Mouse (Mus musculus) forebrain, embryonic 16.5 days (tissue): Measurements from ENCODE around the gene Casp8. TPM values are rescaled to one million over a fixed set of nuclear protein-coding genes. Genes with fewer than 3 reads are reported as not detected.

Experiments
- ATAC-seq: fragments of 200-750 bp; cut with Nextera tagmentation; 2 replicates; pipeline ENCODE4 v1.8.0; 2017; ENCODE audit warnings: mild to moderate bottlenecking, moderate library complexity
- H3K27ac ChIP-seq: fragments of 300-500 bp; sonication (generic); 2 replicates; pipeline ENCODE4 v1.5.1; 2014; ENCODE audit warnings: low read length, control low read depth
- H3K27me3 ChIP-seq: fragments of 300-500 bp; sonication (generic); replicated peaks from 2 replicates; pipeline ENCODE4 v1.6.1; 2014; ENCODE audit warnings: low read length; ENCODE audit not compliant: control insufficient read depth, insufficient read depth
- H3K36me3 ChIP-seq: fragments of 300-500 bp; sonication (generic); 2 replicates; pipeline ENCODE4 v1.6.1; 2014; ENCODE audit not compliant: control insufficient read depth, insufficient read depth
- H3K4me1 ChIP-seq: fragments of 300-500 bp; sonication (generic); replicated peaks from 2 replicates; pipeline ENCODE4 v1.6.1; 2014; ENCODE audit warnings: low read length; ENCODE audit not compliant: control insufficient read depth, insufficient read depth
- H3K4me2 ChIP-seq: fragments of 300-500 bp; sonication (generic); 2 replicates; pipeline ENCODE4 v1.6.1; 2014; ENCODE audit warnings: mild to moderate bottlenecking, low read length, control low read depth
- H3K4me3 ChIP-seq: fragments of 300-500 bp; sonication (generic); replicated peaks from 2 replicates; pipeline ENCODE4 v1.5.1; 2014; ENCODE audit warnings: mild to moderate bottlenecking, low read length, control low read depth
- H3K9ac ChIP-seq: fragments of 300-500 bp; sonication (generic); replicated peaks from 2 replicates; pipeline ENCODE4 v1.6.1; 2014; ENCODE audit warnings: low read depth, low read length, control low read depth
- H3K9me3 ChIP-seq: fragments of 300-500 bp; sonication (generic); 2 replicates; pipeline ENCODE4 v1.6.1; 2016; ENCODE audit warnings: low read length; ENCODE audit not compliant: control insufficient read depth
- WGBS: fragments of 180-500 bp; shearing (Covaris S2); extraction: QIAGEN DNeasy Blood & Tissue Kit; methylation state at CpG from one replicate; pipeline ENCODE4 v1.1.7; 2014; 5-methylcytosine and 5-hydroxymethylcytosine counted together
- polyA plus RNA-seq: library from polyadenylated mRNA; unstranded; fragments of >200 nt; fragmentation: Nextera tagmentation; extraction: Ambion mirVana; gene quantifications from 2 replicates; pipeline ENCODE4 v1.2.1, GENCODE M21; 2015

The Casp8 gene
- polyA plus RNA-seq, 1 experiment from 2014 or later, result 6.2 TPM

- WGBS, result 28% methylated on average over 7 of the region's 7 CpGs
- Histone ChIP-seq H3K36me3 (no peaks in the 10 kb centered on the region), H3K27ac (no peak overlapping the region), H3K4me2 (no peak overlapping the region), H3K4me3 (no peak overlapping the region), H3K27me3 (no peaks in the 10 kb centered on the region), H3K9me3 (no peaks in the 10 kb centered on the region), H3K9ac (no peak overlapping the region), H3K4me1 (no peaks in the 10 kb centered on the region)
- peak; percentile 26 for ATAC-seq
Observed at GRCm38 (mm10) chr1:58770111-58770720, 25.0 kb upstream of the Casp8 start.

GRCm38 (mm10) chr1:58772084-58772483 is 23.1 kb upstream of the Casp8 start:
- no peaks in the 10 kb centered on the region for H3K9me3 ChIP-seq
- H3K4me1 ChIP-seq, result no peaks in the 10 kb centered on the region
- H3K27ac ChIP-seq, result no peak overlapping the region
- no peaks in the 10 kb centered on the region for H3K36me3 ChIP-seq
- no peak overlapping the region for H3K9ac ChIP-seq
- no peak overlapping the region for H3K4me3 ChIP-seq
- WGBS, result 75% methylated on average over 3 of the region's 3 CpGs
- no peaks in the 10 kb centered on the region for H3K27me3 ChIP-seq
- no peak for ATAC-seq
- no peak overlapping the region for H3K4me2 ChIP-seq

- ATAC-seq, result no peak
- Histone ChIP-seq H3K36me3 (no peaks in the 10 kb centered on the region), H3K4me1 (no peaks in the 10 kb centered on the region), H3K9me3 (no peaks in the 10 kb centered on the region), H3K4me2 (no peak overlapping the region), H3K9ac (no peak overlapping the region), H3K4me3 (no peak overlapping the region), H3K27ac (no peak overlapping the region), H3K27me3 (no peaks in the 10 kb centered on the region)
Observed at GRCm38 (mm10) chr1:58773280-58773679, 21.9 kb upstream of the Casp8 start.

GRCm38 (mm10) chr1:58773905-58774304 is 21.3 kb upstream of the Casp8 start:
- no peak overlapping the region for H3K4me3 ChIP-seq
- no peak overlapping the region for H3K4me2 ChIP-seq
- H3K4me1 ChIP-seq, result no peaks in the 10 kb centered on the region
- H3K27me3 ChIP-seq, result no peaks in the 10 kb centered on the region
- no peak overlapping the region for H3K9ac ChIP-seq
- H3K27ac ChIP-seq, result no peak overlapping the region
- H3K9me3 ChIP-seq, result no peaks in the 10 kb centered on the region
- no peak for ATAC-seq
- 66% methylated on average over 2 of the region's 2 CpGs for WGBS
- no peaks in the 10 kb centered on the region for H3K36me3 ChIP-seq

- Histone ChIP-seq H3K27ac (no peak overlapping the region), H3K4me3 (no peak overlapping the region), H3K4me1 (no peaks in the 10 kb centered on the region), H3K36me3 (no peaks in the 10 kb centered on the region), H3K27me3 (no peaks in the 10 kb centered on the region), H3K9ac (no peak overlapping the region), H3K4me2 (no peak overlapping the region), H3K9me3 (no peaks in the 10 kb centered on the region)
- 93% methylated on average over 5 of the region's 5 CpGs for WGBS
- ATAC-seq, result no peak
Observed at GRCm38 (mm10) chr1:58775361-58775760, 19.8 kb upstream of the Casp8 start.

- H3K9ac ChIP-seq, result no peak overlapping the region
- ATAC-seq, result no peak
- H3K4me2 ChIP-seq, result no peak overlapping the region
- 100% methylated on average over 1 of the region's 1 CpGs for WGBS
- no peaks in the 10 kb centered on the region for H3K36me3 ChIP-seq
- H3K27me3 ChIP-seq, result no peaks in the 10 kb centered on the region
- H3K27ac ChIP-seq, result no peak overlapping the region
- H3K4me3 ChIP-seq, result no peak overlapping the region
- no peaks in the 10 kb centered on the region for H3K4me1 ChIP-seq
- H3K9me3 ChIP-seq, result no peaks in the 10 kb centered on the region
Observed at GRCm38 (mm10) chr1:58777583-58777982, 17.6 kb upstream of the Casp8 start.

- ATAC-seq, result no peak
- H3K9me3 ChIP-seq, result no peaks in the 10 kb centered on the region
- H3K9ac ChIP-seq, result no peak overlapping the region
- no peak overlapping the region for H3K4me3 ChIP-seq
- H3K36me3 ChIP-seq, result no peaks in the 10 kb centered on the region
- no peaks in the 10 kb centered on the region for H3K4me1 ChIP-seq
- no peak overlapping the region for H3K4me2 ChIP-seq
- H3K27me3 ChIP-seq, result no peaks in the 10 kb centered on the region
- no peak overlapping the region for H3K27ac ChIP-seq
- 19% methylated on average over 1 of the region's 1 CpGs for WGBS
Observed at GRCm38 (mm10) chr1:58778226-58778625, 16.9 kb upstream of the Casp8 start.

- no peak for ATAC-seq
- Histone ChIP-seq H3K27me3 (no peaks in the 10 kb centered on the region), H3K4me2 (no peak overlapping the region), H3K9ac (no peak overlapping the region), H3K36me3 (no peaks in the 10 kb centered on the region), H3K4me1 (no peaks in the 10 kb centered on the region), H3K27ac (no peak overlapping the region), H3K9me3 (no peaks in the 10 kb centered on the region), H3K4me3 (no peak overlapping the region)
- WGBS, result 88% methylated on average over 2 of the region's 2 CpGs
Observed at GRCm38 (mm10) chr1:58786276-58786675, 8.9 kb upstream of the Casp8 start.

GRCm38 (mm10) chr1:58788410-58788809 is 6.8 kb upstream of the Casp8 start:
- no peak for ATAC-seq
- 92% methylated on average over 4 of the region's 4 CpGs for WGBS
- H3K9me3 ChIP-seq, result no peaks in the 10 kb centered on the region

GRCm38 (mm10) chr1:58794705-58795104 is 469 bp upstream of the Casp8 start:
- H3K9ac ChIP-seq, result no peak overlapping the region
- H3K27ac ChIP-seq, result no peak overlapping the region
- H3K4me2 ChIP-seq, result no peak overlapping the region
- no peaks in the 10 kb centered on the region for H3K27me3 ChIP-seq
- no peaks in the 10 kb centered on the region for H3K36me3 ChIP-seq
- 51% methylated on average over 2 of the region's 2 CpGs for WGBS
- peaks cover 10% of the 10 kb centered on the region for H3K4me1 ChIP-seq
- no peak for ATAC-seq
- no peak overlapping the region for H3K4me3 ChIP-seq
- H3K9me3 ChIP-seq, result no peaks in the 10 kb centered on the region

More at GRCm38 (mm10) chr1:58788410-58788809, 6.8 kb upstream of the Casp8 start:
- Histone ChIP-seq H3K9ac (no peak overlapping the region), H3K27ac (no peak overlapping the region), H3K4me2 (no peak overlapping the region), H3K36me3 (no peaks in the 10 kb centered on the region), H3K4me3 (no peak overlapping the region), H3K4me1 (no peaks in the 10 kb centered on the region), H3K27me3 (no peaks in the 10 kb centered on the region)
